Mouse (Mus musculus): ENCODE measurements around the gene Frmd6. TPM values are rescaled to one million over a fixed set of nuclear protein-coding genes. Genes with fewer than 3 reads are reported as not detected.

Gene Frmd6
- total and polyA plus RNA-seq, 3 experiments = 2.5 to 4.5 (median 3.5) TPM

- H3K4me3 ChIP-seq (replicated peaks in 1 of 3; ENCODE audit: low read depth in 2 of 3, low read length in 2 of 3, poor library complexity in 1 of 3) = no peak overlapping the region
- no peak for DNase-seq (ENCODE audit: extremely low read depth)
- in situ Hi-C loops (cut with MboI; ENCODE audit: low pct_ligation_motif_present, low pct_unique_long_range_greater_than_20kb, low sequenced_read_pairs) = no loop called here
- TF ChIP-seq RAD21 (IDR thresholded peaks at IDR 0.05; ENCODE audit: low read depth, low read length) = no peak
- no peak for TF ChIP-seq CHD1 (IDR thresholded peaks at IDR 0.05; ENCODE audit: low read depth, low read length)
- no peak for TF ChIP-seq ZMIZ1 (IDR thresholded peaks at IDR 0.05; ENCODE audit: low read depth, low read length)
- TF ChIP-seq JUND (conservative IDR thresholded peaks at IDR 0.05; ENCODE audit: low read depth, low read length) = no peak
- no peak for TF ChIP-seq CTCF (conservative IDR thresholded peaks at IDR 0.05 in 1 of 2, IDR thresholded peaks at IDR 0.05 in 1 of 2; ENCODE audit: low read depth in 2 of 2, low read length in 2 of 2)
- TF ChIP-seq ZC3H11A (IDR thresholded peaks at IDR 0.05; ENCODE audit: low read depth, low read length) = no peak
- TF ChIP-seq E2F4 (IDR thresholded peaks at IDR 0.05; ENCODE audit: insufficient replicate concordance, low read depth, low read length) = no peak
- no peak for TF ChIP-seq JUN (IDR thresholded peaks at IDR 0.05; ENCODE audit: insufficient read depth, low read depth, low read length)
- TF ChIP-seq MAFK (IDR thresholded peaks at IDR 0.05; ENCODE audit: insufficient replicate concordance, low read length) = no peak
- TF ChIP-seq TCF12 (IDR thresholded peaks at IDR 0.05; ENCODE audit: low read depth, low read length) = no peak
- TF ChIP-seq UBTF (IDR thresholded peaks at IDR 0.05; ENCODE audit: low read depth, low read length) = no peak
- H3K9me3 ChIP-seq (replicated peaks; ENCODE audit: low read length) = no peaks in the 10 kb centered on the region
- H3K27me3 ChIP-seq (replicated peaks) = no peaks in the 10 kb centered on the region
- H3K9ac ChIP-seq (ENCODE audit: insufficient read depth, low read depth) = no peak overlapping the region
- no peaks in the 10 kb centered on the region for H3K36me3 ChIP-seq (replicated peaks in 1 of 2; ENCODE audit: control insufficient read depth in 1 of 2, insufficient read depth in 1 of 2, low read length in 1 of 2)
- H3K4me1 ChIP-seq (ENCODE audit: control insufficient read depth in 1 of 2, insufficient read depth in 2 of 2) = peaks cover 6 to 7% of the 10 kb centered on the region in 2 experiments; a peak in 3 of 4 replicates
- no peak overlapping the region for H3K27ac ChIP-seq (ENCODE audit: insufficient read depth, low read depth)
- H3K4me2 ChIP-seq (ENCODE audit: insufficient read depth, low read depth, poor library complexity, severe bottlenecking) = no peak overlapping the region; the same call in 1 of the 2 replicates
- dilution Hi-C loops (cut with MboI; ENCODE audit: extremely low pct_ligation_motif_present, extremely low pct_unique_long_range_greater_than_20kb, low sequenced_read_pairs) = no loop called here
- H3K79me2 ChIP-seq (replicated peaks; ENCODE audit: control insufficient read depth, extremely low read depth, insufficient read depth, poor library complexity, severe bottlenecking) = no peaks in the 10 kb centered on the region
Measured at GRCm38 (mm10) chr12:70803494-70803893, 21.8 kb upstream of the Frmd6 start.

GRCm38 (mm10) chr12:70804989-70805388 is 20.3 kb upstream of the Frmd6 start:
- dilution Hi-C loops (cut with MboI; ENCODE audit: extremely low pct_ligation_motif_present, extremely low pct_unique_long_range_greater_than_20kb, low sequenced_read_pairs) (no loop called here), in situ Hi-C loops (cut with MboI; ENCODE audit: low pct_ligation_motif_present, low pct_unique_long_range_greater_than_20kb, low sequenced_read_pairs) (no loop called here)
- H3K9ac ChIP-seq (ENCODE audit: insufficient read depth, low read depth) = no peak overlapping the region
- H3K36me3 ChIP-seq (replicated peaks in 1 of 2; ENCODE audit: control insufficient read depth in 1 of 2, insufficient read depth in 1 of 2, low read length in 1 of 2) = no peaks in the 10 kb centered on the region
- H3K79me2 ChIP-seq (replicated peaks; ENCODE audit: control insufficient read depth, extremely low read depth, insufficient read depth, poor library complexity, severe bottlenecking) = no peaks in the 10 kb centered on the region
- TF ChIP-seq USF1 (IDR thresholded peaks at IDR 0.05; ENCODE audit: low read depth, low read length) = no peak
- no peak for TF ChIP-seq RAD21 (IDR thresholded peaks at IDR 0.05; ENCODE audit: low read depth, low read length)
- TF ChIP-seq ZC3H11A (IDR thresholded peaks at IDR 0.05; ENCODE audit: low read depth, low read length) = no peak
- no peak for TF ChIP-seq JUND (conservative IDR thresholded peaks at IDR 0.05; ENCODE audit: low read depth, low read length)
- TF ChIP-seq ETS1 (conservative IDR thresholded peaks at IDR 0.05; ENCODE audit: low read depth, low read length) = no peak
- TF ChIP-seq POLR2A (IDR thresholded peaks at IDR 0.05; ENCODE audit: low read depth, low read length) = no peak
- no peak for TF ChIP-seq BHLHE40 (IDR thresholded peaks at IDR 0.05; ENCODE audit: low read depth, low read length)
- TF ChIP-seq MAFK (IDR thresholded peaks at IDR 0.05; ENCODE audit: insufficient replicate concordance, low read length) = no peak
- TF ChIP-seq CTCF (conservative IDR thresholded peaks at IDR 0.05 in 1 of 2, IDR thresholded peaks at IDR 0.05 in 1 of 2; ENCODE audit: low read depth in 2 of 2, low read length in 2 of 2) = no peak
- TF ChIP-seq SIN3A (IDR thresholded peaks at IDR 0.05; ENCODE audit: low read length) = no peak
- no peak for TF ChIP-seq USF2 (conservative IDR thresholded peaks at IDR 0.05; ENCODE audit: low read depth, low read length)
- no peak for TF ChIP-seq ELF1 (IDR thresholded peaks at IDR 0.05; ENCODE audit: low read depth, low read length)
- no peaks in the 10 kb centered on the region for H3K9me3 ChIP-seq (replicated peaks; ENCODE audit: low read length)
- no peak overlapping the region for H3K4me3 ChIP-seq (replicated peaks in 1 of 3; ENCODE audit: low read depth in 2 of 3, low read length in 2 of 3, poor library complexity in 1 of 3)
- no peak overlapping the region for H3K27ac ChIP-seq (ENCODE audit: insufficient read depth, low read depth)
- H3K4me2 ChIP-seq (ENCODE audit: insufficient read depth, low read depth, poor library complexity, severe bottlenecking) = no peak overlapping the region
- no peaks in the 10 kb centered on the region for H3K27me3 ChIP-seq (replicated peaks)
- H3K4me1 ChIP-seq (ENCODE audit: control insufficient read depth in 1 of 2, insufficient read depth in 2 of 2) = peaks cover 4 to 6% of the 10 kb centered on the region in 2 experiments; a peak in 3 of 4 replicates
- no peak for DNase-seq (ENCODE audit: extremely low read depth)
